Mouse (Mus musculus) embryonic facial prominence, embryonic 12.5 days (tissue): ENCODE measurements around the gene Bcl6b. TPM values are rescaled to one million over a fixed set of nuclear protein-coding genes. Genes with fewer than 3 reads are reported as not detected.

ENCODE experiments used
- ATAC-seq: fragments of 200-750 bp; cut with Nextera tagmentation; 2 replicates; pipeline ENCODE4 v1.8.0; 2017; ENCODE audit not compliant: insufficient number of reproducible peaks, insufficient read depth, low FRiP score, low TSS enrichment
- H3K27ac ChIP-seq: fragments of 300-500 bp; sonication (generic); 2 replicates; pipeline ENCODE4 v1.5.1; 2016; ENCODE audit warnings: mild to moderate bottlenecking
- H3K27me3 ChIP-seq: fragments of 300-500 bp; sonication (generic); 2 replicates; pipeline ENCODE4 v1.6.1; 2016; ENCODE audit warnings: mild to moderate bottlenecking, moderate library complexity
- H3K36me3 ChIP-seq: fragments of 300-500 bp; sonication (generic); 2 replicates; pipeline ENCODE4 v1.6.1; 2016; ENCODE audit warnings: mild to moderate bottlenecking
- H3K4me1 ChIP-seq: fragments of 300-500 bp; sonication (generic); 2 replicates; pipeline ENCODE4 v1.6.1; 2016
- H3K4me2 ChIP-seq: fragments of 300-500 bp; sonication (generic); replicated peaks from 2 replicates; pipeline ENCODE4 v1.6.1; 2016; ENCODE audit warnings: mild to moderate bottlenecking, moderate library complexity
- H3K4me3 ChIP-seq: fragments of 300-500 bp; sonication (generic); 2 replicates; pipeline ENCODE4 v1.5.1; 2016; ENCODE audit warnings: mild to moderate bottlenecking
- H3K9ac ChIP-seq: fragments of 300-500 bp; sonication (generic); 2 replicates; pipeline ENCODE4 v1.6.1; 2016; ENCODE audit warnings: mild to moderate bottlenecking, moderate library complexity
- H3K9me3 ChIP-seq: fragments of 300-500 bp; sonication (generic); 2 replicates; pipeline ENCODE4 v1.6.1; 2016; ENCODE audit warnings: mild to moderate bottlenecking, moderate library complexity
- WGBS: fragments of 180-500 bp; shearing (Covaris S2); methylation state at CpG from one replicate; pipeline ENCODE4 v1.1.7; 2016; 5-methylcytosine and 5-hydroxymethylcytosine counted together
- polyA plus RNA-seq: library from polyadenylated mRNA; unstranded; fragments of >200 nt; fragmentation: Nextera tagmentation; extraction: Ambion mirVana; gene quantifications from 2 replicates; pipeline ENCODE4 v1.2.1, GENCODE M21; 2016

The Bcl6b gene
- polyA plus RNA-seq, 1 experiment from 2014 or later, result 10.8 TPM

DNA sequence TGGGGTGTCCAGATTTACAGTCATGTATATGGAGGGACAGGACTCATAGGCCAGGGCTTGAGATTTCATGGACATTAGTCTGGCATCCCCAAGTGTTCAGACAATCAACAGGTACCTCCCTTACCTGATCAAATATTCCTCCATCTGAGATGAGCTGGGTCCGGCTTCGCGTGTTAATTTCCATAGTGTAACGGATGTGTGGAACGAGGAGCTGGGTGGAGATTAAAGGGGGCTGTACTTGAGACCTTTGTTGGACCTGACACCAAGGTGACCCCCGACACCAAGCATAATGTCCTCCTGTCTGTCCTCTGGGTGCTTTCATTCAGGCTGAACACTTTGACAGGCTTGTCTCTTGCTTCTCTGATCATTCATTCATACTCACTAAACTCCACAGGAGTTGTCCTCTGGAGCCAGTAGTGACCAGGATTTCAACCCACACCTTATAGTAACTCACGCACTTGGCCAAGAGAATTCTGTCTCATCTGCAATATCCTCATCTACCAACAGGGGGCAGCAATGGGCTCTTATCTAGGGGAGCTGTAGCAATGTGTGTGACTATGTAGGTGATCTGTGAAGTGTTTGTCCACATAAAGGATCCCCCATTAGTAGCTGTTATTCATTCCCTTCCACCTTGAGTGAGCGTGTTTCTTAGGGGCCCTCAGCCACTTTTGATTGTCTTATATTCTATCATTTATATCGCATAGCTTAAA is 17.7 kb upstream of the Bcl6b start:
- Histone ChIP-seq H3K9ac (no peak overlapping the region), H3K4me1 (no peaks in the 10 kb centered on the region), H3K4me2 (no peak overlapping the region), H3K27me3 (peaks cover 17% of the 10 kb centered on the region), H3K27ac (no peak overlapping the region), H3K9me3 (no peaks in the 10 kb centered on the region), H3K4me3 (no peak overlapping the region), H3K36me3 (no peaks in the 10 kb centered on the region)
- WGBS, result 46% methylated on average over 9 of the region's 9 CpGs
- ATAC-seq, result no peak

DNA sequence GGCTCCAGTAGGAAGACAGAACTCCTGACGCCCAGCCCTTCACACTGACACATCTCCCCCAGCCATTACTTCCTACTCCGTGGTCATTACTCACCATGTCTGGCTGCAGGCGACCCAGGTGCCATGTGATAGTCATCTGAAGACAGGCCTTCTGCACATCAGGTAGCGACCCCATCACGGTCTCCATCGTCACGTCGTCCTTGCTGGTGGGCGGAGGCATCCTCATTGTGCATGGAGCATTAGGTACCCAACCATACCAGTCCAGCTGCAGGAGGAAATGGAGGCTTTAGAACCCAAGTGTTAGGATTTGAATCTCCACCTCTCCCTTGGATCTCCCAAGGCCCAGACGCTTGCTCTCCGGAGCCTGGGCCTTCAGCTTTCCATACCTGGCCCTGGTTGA is 13.0 kb upstream of the Bcl6b start:
- 66% methylated on average over 11 of the region's 11 CpGs for WGBS
- no peaks in the 10 kb centered on the region for H3K9me3 ChIP-seq
- H3K9ac ChIP-seq, result no peak overlapping the region
- H3K4me1 ChIP-seq, result peaks cover 16% of the 10 kb centered on the region
- no peaks in the 10 kb centered on the region for H3K27me3 ChIP-seq
- no peak for ATAC-seq
- no peak overlapping the region for H3K4me3 ChIP-seq
- H3K36me3 ChIP-seq, result no peaks in the 10 kb centered on the region
- H3K4me2 ChIP-seq, result no peak overlapping the region
- H3K27ac ChIP-seq, result no peak overlapping the region

DNA sequence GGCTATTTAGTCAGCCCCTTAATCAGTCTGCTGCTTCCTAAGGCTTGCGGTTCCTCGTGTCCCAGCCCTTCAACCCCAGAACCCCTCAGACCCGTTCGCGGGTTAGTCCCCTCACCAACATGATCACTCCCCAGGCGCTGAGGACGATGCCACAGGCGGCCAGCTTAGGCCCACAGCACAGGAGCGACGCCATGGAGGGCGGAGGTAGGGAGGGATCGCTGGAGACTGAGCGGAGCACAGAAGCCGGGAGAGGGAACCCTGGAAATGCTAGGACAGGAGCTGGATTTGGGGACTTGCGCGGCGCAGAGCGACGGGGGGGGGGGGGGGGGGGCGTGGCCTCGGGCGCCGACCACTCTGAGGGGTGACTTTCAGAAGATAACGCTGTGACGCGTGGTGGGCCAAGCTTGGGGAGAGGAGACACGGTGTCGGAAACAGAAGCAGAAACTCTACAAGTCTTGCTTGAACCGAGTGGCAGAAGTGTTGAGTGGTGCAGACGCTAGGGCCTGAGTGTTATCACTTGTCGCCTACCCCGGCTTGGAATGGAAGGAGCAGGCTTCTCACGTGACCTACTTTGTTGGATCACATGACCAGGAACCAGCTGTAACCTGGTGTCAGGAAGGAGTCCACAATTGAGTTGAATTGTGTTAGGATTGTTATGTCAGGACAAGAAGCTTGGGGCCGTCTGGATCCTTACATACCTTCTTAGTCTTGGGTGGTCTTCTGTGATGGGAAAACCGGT is 10.1 kb upstream of the Bcl6b start, which contains the start of the genes Gm21988 and Rnasek:
Gene Gm21988, minus strand, starts transcription at position 290 of the 739 bp plus-strand sequence.
Gene Rnasek, minus strand, starts transcription at position 302 of the 739 bp plus-strand sequence.
- ATAC-seq, result peak; percentile 13; the same call in 1 of the 2 replicates
- peak within 1 kb of the TSS; percentile 81 for H3K9ac ChIP-seq
- peak within 1 kb of the TSS; percentile 92 for H3K27ac ChIP-seq
- H3K4me3 ChIP-seq, result peak within 1 kb of the TSS; percentile 88
- WGBS, result 0% methylated on average over 29 of the region's 35 CpGs
- H3K36me3 ChIP-seq, result peaks cover 14% of the 10 kb centered on the region
- H3K4me1 ChIP-seq, result peaks cover 25% of the 10 kb centered on the region
- H3K9me3 ChIP-seq, result no peaks in the 10 kb centered on the region
- peak within 1 kb of the TSS; percentile 86 for H3K4me2 ChIP-seq
- no peaks in the 10 kb centered on the region for H3K27me3 ChIP-seq

DNA sequence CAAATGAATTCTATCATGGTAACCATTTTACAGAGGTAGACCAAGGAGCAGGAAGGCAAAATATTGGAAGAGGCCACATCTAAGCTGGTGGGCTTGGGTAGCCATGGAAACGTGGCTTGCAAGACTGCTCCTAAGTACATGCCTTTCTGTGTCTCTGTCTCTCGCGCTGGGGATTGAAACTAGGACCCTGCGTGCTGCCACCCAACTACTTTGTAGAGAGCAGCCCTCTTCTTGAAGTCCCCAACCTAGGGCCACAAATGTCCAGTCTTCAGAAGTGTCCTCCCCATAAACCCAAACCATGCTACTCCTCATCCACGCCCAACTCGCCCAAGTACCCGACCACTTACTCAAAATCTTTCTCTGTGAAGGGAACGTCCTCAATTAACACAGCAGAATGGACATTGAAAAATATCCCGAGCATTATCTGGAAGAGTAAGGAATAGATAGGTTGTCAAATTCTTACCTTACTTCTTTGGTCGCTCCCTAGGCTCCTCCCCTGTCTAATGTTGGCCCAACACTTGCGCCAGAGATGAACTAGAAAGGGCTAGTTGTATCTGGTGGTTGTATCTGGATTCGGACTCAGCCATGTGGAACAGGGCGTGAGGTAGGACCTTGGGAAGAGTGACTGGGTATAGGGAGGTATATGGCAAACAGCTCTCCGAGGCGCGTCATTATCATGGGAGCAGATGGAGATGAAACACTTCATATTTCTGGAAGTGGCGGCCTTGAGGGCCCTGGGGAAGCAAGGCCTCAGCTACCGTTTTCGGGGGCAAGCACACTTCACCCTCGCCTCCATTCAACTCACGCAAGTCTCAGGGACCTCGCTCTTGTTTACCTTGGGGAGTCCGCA is 9.2 kb upstream of the Bcl6b start:
- H3K27me3 ChIP-seq, result no peaks in the 10 kb centered on the region
- 14% methylated on average over 23 of the region's 23 CpGs for WGBS

DNA sequence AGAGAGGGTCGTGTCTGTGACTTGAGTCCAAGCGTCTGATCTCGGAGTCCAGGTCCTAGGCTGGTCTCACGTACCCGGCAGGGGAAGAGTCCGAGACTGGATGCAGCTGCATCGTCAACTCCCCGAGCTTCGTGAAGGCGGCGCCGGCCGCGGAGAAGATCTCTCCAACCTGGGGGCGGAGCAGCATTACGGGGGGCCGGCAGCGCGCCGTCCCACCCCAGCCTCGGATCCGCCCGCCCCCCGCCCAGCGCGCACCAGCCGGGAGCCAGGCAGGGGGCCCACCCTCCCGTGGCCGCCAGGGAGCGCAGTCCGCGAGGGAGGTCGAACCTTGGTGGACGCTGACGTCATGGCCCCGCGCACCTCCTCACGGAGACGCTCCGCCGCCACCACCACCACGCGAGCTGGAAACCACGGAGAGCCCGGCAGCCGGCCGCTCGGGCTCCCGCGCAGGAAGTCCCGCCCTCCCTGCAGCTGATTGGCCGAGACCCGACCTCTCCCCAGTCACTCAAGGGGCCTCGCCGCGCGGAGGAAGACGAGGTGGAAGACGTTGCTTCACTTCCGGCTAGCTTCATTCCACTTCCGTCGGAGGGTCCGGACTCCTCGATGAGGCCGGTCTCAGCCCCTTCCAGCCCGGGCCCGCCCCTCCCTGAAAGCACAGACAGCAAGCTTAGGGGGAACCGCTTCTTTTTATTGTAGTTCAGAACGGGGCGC is 8.0 kb upstream of the Bcl6b start, which contains the start of gene 0610010K14Rik:
Gene 0610010K14Rik, minus strand, starts transcription at position 458 of the 711 bp plus-strand sequence.
- peak within 1 kb of the TSS; percentile 86 for H3K4me2 ChIP-seq
- peaks cover 37% of the 10 kb centered on the region for H3K4me1 ChIP-seq

More for the DNA sequence above, 9.2 kb upstream of the Bcl6b start:
- Histone ChIP-seq H3K9me3 (no peaks in the 10 kb centered on the region), H3K4me2 (peak overlapping the region; percentile 86), H3K9ac (peak overlapping the region; percentile 81), H3K36me3 (peaks cover 19% of the 10 kb centered on the region), H3K27ac (peak overlapping the region; percentile 92), H3K4me1 (peaks cover 27% of the 10 kb centered on the region), H3K4me3 (peak overlapping the region; percentile 88)
- ATAC-seq, result no peak

DNA sequence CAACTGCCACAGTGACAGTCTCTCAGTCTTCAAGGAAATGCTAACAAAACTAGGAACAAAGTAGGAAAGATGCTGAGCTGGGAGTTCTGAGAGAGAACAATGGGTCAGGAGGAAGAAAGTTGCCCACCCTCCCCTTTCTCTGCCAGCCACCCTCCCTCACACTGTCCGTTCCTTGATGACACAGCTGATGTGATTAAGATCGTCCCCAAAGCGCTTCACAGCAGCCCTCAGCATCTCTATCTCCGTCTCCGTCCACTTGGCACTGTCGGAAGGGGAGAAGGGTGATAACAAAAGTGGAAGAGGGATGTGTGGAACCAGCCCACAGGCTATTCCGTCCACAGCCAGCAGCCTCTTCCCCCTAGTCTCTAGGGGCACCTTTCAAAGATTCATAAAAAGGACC is 7.1 kb upstream of the Bcl6b start:
- Histone ChIP-seq H3K9ac (peak overlapping the region; percentile 81), H3K36me3 (peaks cover 19% of the 10 kb centered on the region), H3K4me1 (peaks cover 39% of the 10 kb centered on the region), H3K4me3 (peak overlapping the region; percentile 88), H3K27me3 (no peaks in the 10 kb centered on the region), H3K27ac (peak overlapping the region; percentile 92; the same call in 1 of the 2 replicates), H3K4me2 (peak overlapping the region; percentile 86), H3K9me3 (no peaks in the 10 kb centered on the region)
- no peak for ATAC-seq
- 45% methylated on average over 7 of the region's 7 CpGs for WGBS

More for the DNA sequence above, 8.0 kb upstream of the Bcl6b start, which contains the start of gene 0610010K14Rik:
- Histone ChIP-seq H3K4me3 (peak within 1 kb of the TSS; percentile 88), H3K27me3 (no peaks in the 10 kb centered on the region), H3K9ac (peak within 1 kb of the TSS; percentile 81), H3K9me3 (no peaks in the 10 kb centered on the region), H3K27ac (peak within 1 kb of the TSS; percentile 92), H3K36me3 (peaks cover 19% of the 10 kb centered on the region)
- peak; percentile 82 for ATAC-seq
- WGBS, result under 1% methylated on average over 70 of the region's 70 CpGs

DNA sequence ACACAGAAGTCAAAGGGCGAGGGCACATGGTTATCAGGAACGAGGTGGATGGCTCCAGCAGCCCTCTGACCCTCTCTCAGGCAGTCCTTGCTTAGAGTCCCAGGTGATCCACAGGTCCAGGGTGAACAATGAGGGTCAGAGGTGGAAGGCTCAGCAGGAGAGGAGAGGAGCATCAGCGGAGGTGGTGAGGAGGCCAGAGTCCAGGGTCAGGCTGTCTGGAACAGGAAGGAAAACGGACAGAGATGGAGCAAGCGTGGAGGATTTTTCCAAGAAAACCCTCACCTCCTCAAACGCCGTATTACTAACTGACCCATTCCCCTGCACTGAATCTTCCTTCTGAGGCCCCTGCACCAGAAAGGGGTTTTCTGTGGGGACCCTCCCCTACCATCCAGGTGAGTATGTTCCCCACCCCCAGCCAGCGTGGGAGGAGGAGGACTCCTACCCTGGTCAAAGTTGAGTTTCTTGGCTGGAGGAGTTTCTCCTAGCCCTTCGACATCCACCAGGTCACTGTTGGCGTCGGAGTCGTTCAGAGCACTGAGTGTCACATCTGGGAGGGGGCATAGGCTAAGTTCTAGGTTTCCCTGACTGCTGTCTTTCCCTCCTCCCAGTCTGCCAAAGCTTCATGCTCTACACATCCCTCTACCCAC is 5.8 kb upstream of the Bcl6b start:
- 91% methylated on average over 12 of the region's 12 CpGs for WGBS
- no peak for ATAC-seq

DNA sequence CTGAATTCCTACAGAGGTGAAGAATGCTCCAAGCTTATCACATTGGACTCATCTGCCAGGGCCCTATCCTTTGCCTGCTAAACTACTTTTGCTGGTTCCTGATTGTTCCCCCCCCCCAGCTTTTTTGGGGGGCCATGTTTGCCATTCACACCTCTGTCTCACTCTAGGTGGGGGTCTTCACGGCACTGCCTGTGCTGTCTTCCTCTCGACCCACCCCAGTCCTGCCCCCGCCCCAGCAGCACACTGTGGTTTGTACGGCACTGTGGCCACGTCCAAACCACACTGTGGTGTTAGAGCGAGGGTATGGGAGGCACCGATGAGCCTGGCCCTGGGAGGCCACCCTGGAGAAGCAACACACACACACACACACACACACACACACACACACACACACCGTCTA is 4.9 kb upstream of the Bcl6b start:
- Histone ChIP-seq H3K9me3 (no peaks in the 10 kb centered on the region), H3K9ac (no peak overlapping the region), H3K36me3 (peaks cover 19% of the 10 kb centered on the region), H3K4me1 (peaks cover 34% of the 10 kb centered on the region), H3K4me3 (no peak overlapping the region), H3K27me3 (peaks cover 9% of the 10 kb centered on the region), H3K4me2 (no peak overlapping the region), H3K27ac (no peak overlapping the region)
- 85% methylated on average over 8 of the region's 8 CpGs for WGBS
- ATAC-seq, result no peak

More for the DNA sequence above, 5.8 kb upstream of the Bcl6b start:
- H3K9ac ChIP-seq, result no peak overlapping the region
- no peak overlapping the region for H3K4me2 ChIP-seq
- no peak overlapping the region for H3K27ac ChIP-seq
- no peaks in the 10 kb centered on the region for H3K27me3 ChIP-seq
- H3K4me1 ChIP-seq, result peaks cover 36% of the 10 kb centered on the region
- H3K4me3 ChIP-seq, result no peak overlapping the region
- H3K9me3 ChIP-seq, result no peaks in the 10 kb centered on the region
- H3K36me3 ChIP-seq, result peaks cover 19% of the 10 kb centered on the region

DNA sequence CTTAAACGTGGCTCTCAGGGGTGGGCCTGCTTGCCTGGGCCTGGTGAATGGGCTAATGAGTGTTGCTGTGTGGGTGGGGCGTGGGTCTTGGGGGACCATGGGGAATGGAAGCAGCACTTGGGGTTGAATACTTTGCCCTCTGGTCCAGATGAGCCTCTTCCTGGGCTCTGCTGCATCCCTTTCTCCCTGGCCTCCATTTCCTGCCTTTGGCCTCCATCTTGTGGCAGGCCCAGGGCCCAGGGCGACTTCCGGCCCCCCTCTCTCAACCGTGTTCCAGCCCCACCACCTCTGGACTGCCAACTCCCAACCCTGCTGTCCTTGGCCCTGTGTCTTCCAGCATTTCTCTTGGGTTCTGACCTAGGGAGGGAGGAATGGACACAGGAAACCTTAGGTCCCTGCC is 4.4 kb upstream of the Bcl6b start:
- ATAC-seq, result no peak
- Histone ChIP-seq H3K4me3 (no peak overlapping the region), H3K9ac (0 out of 2 replicates have a peak overlapping the region, but pooled peaks have one; percentile 11), H3K9me3 (no peaks in the 10 kb centered on the region), H3K27ac (no peak overlapping the region), H3K4me2 (no peak overlapping the region), H3K4me1 (peaks cover 33% of the 10 kb centered on the region), H3K36me3 (peaks cover 19% of the 10 kb centered on the region), H3K27me3 (peaks cover 13% of the 10 kb centered on the region)
- 60% methylated on average over 5 of the region's 5 CpGs for WGBS

DNA sequence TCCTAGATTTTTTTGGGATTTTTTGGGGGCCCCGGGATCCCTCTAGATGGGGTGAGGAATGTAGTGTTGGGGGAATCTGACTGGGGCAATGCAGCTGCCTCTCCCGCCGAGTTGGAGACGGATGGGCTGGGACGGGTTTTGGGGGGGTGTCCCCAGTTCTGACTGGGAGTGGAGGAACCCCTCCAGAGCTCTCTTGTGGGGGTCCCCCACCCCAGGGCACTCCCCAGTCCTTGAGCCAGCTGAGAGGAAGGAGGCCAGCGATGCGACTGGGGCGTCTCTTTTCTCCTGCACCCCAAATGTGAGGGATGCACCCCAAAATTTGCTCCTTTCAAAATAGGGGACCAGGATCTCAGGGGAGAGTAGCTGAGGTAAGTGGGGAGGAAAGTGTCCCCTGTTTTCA is 3.4 kb upstream of the Bcl6b start:
- Histone ChIP-seq H3K9ac (peak overlapping the region; percentile 62), H3K27me3 (peaks cover 23% of the 10 kb centered on the region), H3K9me3 (no peaks in the 10 kb centered on the region), H3K4me3 (peak overlapping the region; percentile 41), H3K36me3 (peaks cover 19% of the 10 kb centered on the region), H3K4me2 (peak overlapping the region; percentile 60), H3K27ac (no peak overlapping the region), H3K4me1 (peaks cover 23% of the 10 kb centered on the region)
- no peak for ATAC-seq
- WGBS, result 35% methylated on average over 8 of the region's 8 CpGs
